10 mouse cellular contexts compared by ENCODE assay signal in the genomic region with DNA sequence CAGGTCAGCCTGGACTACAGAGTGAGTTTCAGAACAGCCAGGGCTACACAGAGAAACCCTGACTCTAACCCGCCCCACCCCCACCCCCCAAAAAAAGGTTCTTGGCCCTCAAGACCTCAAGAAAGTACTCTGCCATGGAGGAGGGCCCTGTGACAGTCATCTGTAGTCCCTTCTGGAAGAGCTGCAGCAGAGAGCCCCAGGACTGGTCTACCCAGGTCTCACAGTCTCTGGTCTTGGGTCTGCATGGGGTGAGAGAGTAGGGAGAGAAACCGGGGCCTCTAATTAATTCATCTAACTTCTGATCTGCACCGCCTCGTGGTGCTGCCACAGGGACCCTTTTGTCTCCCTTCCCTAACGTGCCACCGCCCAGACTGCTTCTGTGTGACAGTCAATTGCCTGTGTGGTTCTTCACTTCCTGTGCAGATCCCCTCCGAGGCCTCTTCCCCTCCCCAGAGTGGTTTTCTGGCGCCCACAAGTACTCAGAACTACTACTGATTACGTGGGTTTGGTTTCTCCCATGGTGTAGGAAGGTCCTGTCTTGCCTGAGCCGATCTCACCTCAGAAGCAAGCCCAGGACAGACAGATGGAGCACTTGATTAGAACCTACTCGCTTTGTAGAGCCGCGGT.
DNase-seq lines count a peak whose midpoint lies in the region; ATAC-seq and TF ChIP-seq lines count a peak whose summit lies in the region.
"Had no signal": no experiment of that assay in that cellular context is flagged by ENCODE, and none has a peak within 500 bp of the region (broad histone marks: within the 10 kb centered on the region; RNA-seq: fewer than 3 reads in every experiment).

No protein-coding gene starts in this region.

- no peaks in the 10 kb centered on the region for H3K4me1 ChIP-seq in lung, adult 2 months (ENCODE audit: control insufficient read depth, insufficient read depth, low read length)
- H3K4me1 ChIP-seq in midbrain, embryonic 12.5 days = peaks cover 9% of the 10 kb centered on the region; the same call in 1 of the 2 replicates

- TF ChIP-seq CTCF in lung, adult 2 months (IDR thresholded peaks at IDR 0.05; ENCODE audit: insufficient read depth, low read length) = no peak

- peak; percentile 18 to 45 for DNase-seq in lung, postnatal 4 days
- no peak for DNase-seq in lung, adult 2 months
- DNase-seq in thymus, postnatal 0 days (ENCODE audit: low spot score) = peak; percentile 92
- DNase-seq in kidney, postnatal 10 days = no peak
- no peak for DNase-seq in left cerebral cortex, postnatal 25 days (ENCODE audit: low spot score in 2 of 2)
- no peak for DNase-seq in adrenal gland, adult 18-20 months (ENCODE audit: low spot score in 2 of 2)
- DNase-seq: gastrocnemius, postnatal 10 days; right cerebral cortex, postnatal 4 days had no signal

- H3K4me2 ChIP-seq in midbrain, embryonic 12.5 days (replicated peaks) = no peak overlapping the region

- no peak for TF ChIP-seq POLR2A in lung, adult 2 months (IDR thresholded peaks at IDR 0.05; ENCODE audit: borderline replicate concordance, extremely low read depth, low read depth, low read length)

- H3K9ac ChIP-seq in midbrain, embryonic 12.5 days (replicated peaks) = no peak overlapping the region

- peak; percentile 96 for ATAC-seq in activated CD4-positive, CD25-positive, alpha-beta regulatory T cell, adult 4 months
- ATAC-seq in midbrain, embryonic 12.5 days (ENCODE audit: low FRiP score, low read depth) = peak; percentile 34; the same call in 1 of the 2 replicates

- no peaks in the 10 kb centered on the region for H3K9me3 ChIP-seq in midbrain, embryonic 12.5 days

- H3K27me3 ChIP-seq in midbrain, embryonic 12.5 days = no peaks in the 10 kb centered on the region

- intact Hi-C loops in left cerebral cortex, postnatal 25 days (cut with DNase I) = no loop called here

- H3K27ac ChIP-seq in midbrain, embryonic 12.5 days (replicated peaks) = no peak overlapping the region

- H3K4me3 ChIP-seq in lung, adult 2 months (replicated peaks; ENCODE audit: extremely low read depth, low read depth, low read length) = no peak overlapping the region
- H3K4me3 ChIP-seq in midbrain, embryonic 12.5 days = no peak overlapping the region

- H3K36me3 ChIP-seq in midbrain, embryonic 12.5 days = peaks cover 20% of the 10 kb centered on the region

- 64% methylated on average over 13 of the region's 13 CpGs for WGBS in lung, adult 2 months
- 62% methylated on average over 13 of the region's 13 CpGs for WGBS in midbrain, embryonic 12.5 days

Comparison
In these comparisons a context has a peak if more than half of its experiments do, and no peak if none do; other contexts are left out.
1. DNase-seq: peak in lung, postnatal 4 days (2 of 2) and thymus, postnatal 0 days (single experiment); none in lung, adult 2 months (single experiment), kidney, postnatal 10 days (single experiment), left cerebral cortex, postnatal 25 days (0 of 2) and adrenal gland, adult 18-20 months (0 of 2).